In the genomic region with DNA sequence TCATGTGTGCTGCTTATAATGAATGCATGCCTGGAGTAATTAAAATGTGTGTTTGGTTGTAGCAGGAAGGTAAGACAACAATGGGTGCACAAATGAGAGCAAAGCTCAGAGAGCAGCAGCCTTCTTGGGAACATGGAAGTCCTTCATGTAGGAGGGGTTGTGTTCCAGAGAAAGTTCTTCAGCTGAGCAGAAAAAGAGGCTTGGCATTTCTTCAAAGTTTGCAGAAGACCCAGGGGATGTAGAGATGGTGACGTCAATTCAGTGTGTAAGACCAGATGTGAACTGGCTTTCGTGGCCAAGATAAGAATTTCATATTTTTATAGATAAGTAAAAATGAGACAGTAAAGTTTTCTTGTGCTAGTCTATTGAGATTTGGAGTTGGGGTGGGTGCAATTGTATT, we compare ENCODE assay signal across 35 mouse cellular contexts. TPM values are rescaled to one million over a fixed set of nuclear protein-coding genes. Genes with fewer than 3 reads are reported as not detected.
DNase-seq lines count a peak whose midpoint lies in the region; ATAC-seq lines count a peak whose summit lies in the region.
"Had no signal": no experiment of that assay in that cellular context is flagged by ENCODE, and none has a peak within 500 bp of the region (broad histone marks: within the 10 kb centered on the region; RNA-seq: fewer than 3 reads in every experiment).

No protein-coding gene starts in this region.

- no peaks in the 10 kb centered on the region for H3K27me3 ChIP-seq in embryonic facial prominence, embryonic 14.5 days (replicated peaks; ENCODE audit: control insufficient read depth, insufficient read depth, low read length)
- no peaks in the 10 kb centered on the region for H3K27me3 ChIP-seq in embryonic facial prominence, embryonic 10.5 days (replicated peaks; ENCODE audit: low read depth, poor library complexity, severe bottlenecking)
- H3K27me3 ChIP-seq in heart, embryonic 10.5 days (ENCODE audit: insufficient read depth, poor library complexity, severe bottlenecking) = no peaks in the 10 kb centered on the region
- H3K27me3 ChIP-seq: embryonic facial prominence, embryonic 15.5 days; forebrain, embryonic 13.5 days; hindbrain, embryonic 13.5 days; liver, embryonic 15.5 days had no signal

- no peak overlapping the region for H3K27ac ChIP-seq in embryonic facial prominence, embryonic 14.5 days (replicated peaks; ENCODE audit: low read depth, low read length)
- no peak overlapping the region for H3K27ac ChIP-seq in embryonic facial prominence, embryonic 10.5 days (replicated peaks)
- no peak overlapping the region for H3K27ac ChIP-seq in heart, embryonic 10.5 days
- H3K27ac ChIP-seq: embryonic facial prominence, embryonic 15.5 days; forebrain, embryonic 13.5 days; heart, adult 2 months; hindbrain, embryonic 13.5 days; kidney, postnatal 0 days; liver, embryonic 15.5 days had no signal

- intact Hi-C loops in heart, postnatal 10 days (cut with DNase I) = no loop called here

- WGBS in embryonic facial prominence, embryonic 14.5 days = 81% methylated on average over 2 of the region's 2 CpGs
- 93% methylated on average over 2 of the region's 2 CpGs for WGBS in embryonic facial prominence, embryonic 10.5 days
- 72% methylated on average over 2 of the region's 2 CpGs for WGBS in heart, embryonic 10.5 days

- DNase-seq in embryonic facial prominence, embryonic 14.5 days (ENCODE audit: low spot score) = peak; percentile 28
- no peak for DNase-seq in embryonic facial prominence, embryonic 10.5 days (ENCODE audit: low spot score)
- DNase-seq in heart, adult 8-10 months (ENCODE audit: low spot score) = peak; percentile 38
- DNase-seq in heart, embryonic 10.5 days (ENCODE audit: low spot score) = no peak
- DNase-seq in heart, postnatal 10 days = peak; percentile 47 to 62
- DNase-seq in ovary, postnatal 14 days (ENCODE audit: low spot score) = no peak
- DNase-seq in kidney, postnatal 4 days = no peak
- no peak for DNase-seq in cerebellum, postnatal 4 days (ENCODE audit: low spot score in 2 of 2)
- DNase-seq: adrenal gland, postnatal 10 days; cerebellum, adult 8-10 months; cerebellum, postnatal 36 days; kidney, adult 8-10 months; layer of hippocampus, postnatal 36 days; left cerebral cortex, postnatal 4 days; liver; lung, embryonic 14.5 days; right cerebral cortex, postnatal 4 days; thymus, adult 2 months; thymus, postnatal 36 days had no signal

- no peak overlapping the region for H3K4me3 ChIP-seq in embryonic facial prominence, embryonic 14.5 days (ENCODE audit: low read depth, low read length)
- no peak overlapping the region for H3K4me3 ChIP-seq in embryonic facial prominence, embryonic 10.5 days
- H3K4me3 ChIP-seq in heart, embryonic 10.5 days = no peak overlapping the region
- H3K4me3 ChIP-seq: embryonic facial prominence, embryonic 15.5 days; forebrain, embryonic 13.5 days; heart, adult 2 months; hindbrain, embryonic 13.5 days; liver, embryonic 15.5 days had no signal

- no peak for ATAC-seq in embryonic facial prominence, embryonic 14.5 days (ENCODE audit: low read depth)
- ATAC-seq: forebrain, embryonic 13.5 days; intestine, embryonic 16.5 days; midbrain, embryonic 16.5 days; Patski had no signal

- H3K4me2 ChIP-seq in embryonic facial prominence, embryonic 14.5 days (ENCODE audit: low read depth, low read length) = no peak overlapping the region
- H3K4me2 ChIP-seq: embryonic facial prominence, embryonic 15.5 days; forebrain, embryonic 13.5 days; hindbrain, embryonic 13.5 days; liver, embryonic 15.5 days; lung, embryonic 14.5 days; midbrain, embryonic 11.5 days had no signal

- H3K36me3 ChIP-seq in embryonic facial prominence, embryonic 14.5 days (ENCODE audit: control insufficient read depth, insufficient read depth, low read length) = no peaks in the 10 kb centered on the region
- H3K36me3 ChIP-seq in embryonic facial prominence, embryonic 10.5 days (replicated peaks) = no peaks in the 10 kb centered on the region
- no peaks in the 10 kb centered on the region for H3K36me3 ChIP-seq in heart, embryonic 10.5 days
- H3K36me3 ChIP-seq: embryonic facial prominence, embryonic 15.5 days; G1E; hindbrain, embryonic 13.5 days; liver, embryonic 15.5 days had no signal

- no peaks in the 10 kb centered on the region for H3K9me3 ChIP-seq in embryonic facial prominence, embryonic 14.5 days (ENCODE audit: control insufficient read depth, low read length)
- H3K9me3 ChIP-seq in embryonic facial prominence, embryonic 10.5 days = no peaks in the 10 kb centered on the region
- H3K9me3 ChIP-seq in heart, embryonic 10.5 days = no peaks in the 10 kb centered on the region
- H3K9me3 ChIP-seq: embryonic facial prominence, embryonic 15.5 days; forebrain, embryonic 13.5 days; G1E; hindbrain, embryonic 13.5 days; liver, embryonic 15.5 days had no signal

- no peaks in the 10 kb centered on the region for H3K4me1 ChIP-seq in embryonic facial prominence, embryonic 14.5 days (ENCODE audit: control insufficient read depth, insufficient read depth, low read length)
- H3K4me1 ChIP-seq in embryonic facial prominence, embryonic 10.5 days = no peaks in the 10 kb centered on the region
- no peaks in the 10 kb centered on the region for H3K4me1 ChIP-seq in heart, embryonic 10.5 days
- H3K4me1 ChIP-seq: embryonic facial prominence, embryonic 15.5 days; forebrain, embryonic 13.5 days; hindbrain, embryonic 13.5 days; liver, embryonic 15.5 days had no signal

- no peak overlapping the region for H3K9ac ChIP-seq in embryonic facial prominence, embryonic 14.5 days (ENCODE audit: low read depth, low read length)
- H3K9ac ChIP-seq: embryonic facial prominence, embryonic 15.5 days; forebrain, embryonic 13.5 days; hindbrain, embryonic 13.5 days; liver, embryonic 15.5 days; lung, embryonic 14.5 days had no signal

RNA-seq across cellular contexts. Expression of a gene that starts 45.2 kb away (rescaled TPM):
- polyA plus RNA-seq in embryonic facial prominence, embryonic 14.5 days (2014; fragmentation: Nextera tagmentation; extraction: Ambion mirVana) = not detected in 2 replicates
- polyA plus RNA-seq in embryonic facial prominence, embryonic 10.5 days (2016; fragmentation: Nextera tagmentation; extraction: Ambion mirVana) = not detected in 2 replicates
- total RNA-seq in heart, adult 8-10 months (2022) = not detected
- polyA plus RNA-seq in heart, embryonic 10.5 days (2016; fragmentation: Nextera tagmentation; extraction: Ambion mirVana) = not detected in 2 replicates
- not detected for total RNA-seq in heart, postnatal 10 days (2021)
- total RNA-seq: adrenal gland, postnatal 10 days; G1E; heart, adult 2 months; heart, postnatal 36 days; layer of hippocampus, postnatal 36 days; left cerebral cortex, postnatal 4 days; megakaryocyte progenitor cell, adult 5-6 weeks; neutrophil, adult 5-6 weeks had no signal
- polyA plus RNA-seq: embryonic facial prominence, embryonic 15.5 days; forebrain, embryonic 13.5 days; G1E; heart, adult 2 months; hindbrain, embryonic 13.5 days; intestine, embryonic 16.5 days; kidney, postnatal 0 days; large intestine, adult 2 months; liver, embryonic 15.5 days; lung, embryonic 14.5 days; midbrain, embryonic 11.5 days; midbrain, embryonic 16.5 days; neural tube, embryonic 11.5 days; Patski; thymus, adult 2 months had no signal

RNA-seq across cellular contexts. Expression of a gene that starts 59.6 kb away (rescaled TPM):
- 22.7 and 23.1 TPM in 2 replicates for polyA plus RNA-seq in embryonic facial prominence, embryonic 14.5 days (2014; fragmentation: Nextera tagmentation; extraction: Ambion mirVana)
- 23.0 and 26.2 TPM in 2 replicates for polyA plus RNA-seq in embryonic facial prominence, embryonic 10.5 days (2016; fragmentation: Nextera tagmentation; extraction: Ambion mirVana)
- total RNA-seq in heart, adult 8-10 months (2022) = 10 to 100 TPM; 14.2 to 16.5 (median 15.3) TPM
- 23.1 and 25.5 TPM in 2 replicates for polyA plus RNA-seq in heart, embryonic 10.5 days (2016; fragmentation: Nextera tagmentation; extraction: Ambion mirVana)
- total RNA-seq in heart, postnatal 10 days (2021) = 10 to 100 TPM; 20.8 to 22.7 TPM

RNA-seq across cellular contexts. Expression of a gene that starts 59.8 kb away (rescaled TPM):
- polyA plus RNA-seq in embryonic facial prominence, embryonic 14.5 days (2014; fragmentation: Nextera tagmentation; extraction: Ambion mirVana) = 5.6 and 6.2 TPM in 2 replicates
- 6.2 and 6.3 TPM in 2 replicates for polyA plus RNA-seq in embryonic facial prominence, embryonic 10.5 days (2016; fragmentation: Nextera tagmentation; extraction: Ambion mirVana)
- total RNA-seq in heart, adult 8-10 months (2022) = 1 to 10 TPM; 3.9 to 5.8 (median 4.3) TPM
- 3.1 and 4.5 TPM in 2 replicates for polyA plus RNA-seq in heart, embryonic 10.5 days (2016; fragmentation: Nextera tagmentation; extraction: Ambion mirVana)
- 1 to 10 TPM; 3.1 to 4.1 TPM for total RNA-seq in heart, postnatal 10 days (2021)

Comparison
In these comparisons a context has a peak if more than half of its experiments do, and no peak if none do; other contexts are left out.
1. DNase-seq: peak in embryonic facial prominence, embryonic 14.5 days (single experiment), heart, adult 8-10 months (single experiment) and heart, postnatal 10 days (2 of 2); none in embryonic facial prominence, embryonic 10.5 days (single experiment), heart, embryonic 10.5 days (single experiment), ovary, postnatal 14 days (single experiment), kidney, postnatal 4 days (0 of 2) and cerebellum, postnatal 4 days (0 of 2).